In genomic region chr10:77417240-77418102, GRCm38 (mm10) we compare ENCODE assay signal across 8 mouse cellular contexts. TPM values are rescaled to one million over a fixed set of nuclear protein-coding genes. Genes with fewer than 3 reads are reported as not detected.
DNase-seq lines count a peak whose midpoint lies in the region; ATAC-seq and TF ChIP-seq lines count a peak whose summit lies in the region.

No protein-coding gene starts in this region.

- H3K4me2 ChIP-seq in midbrain, embryonic 16.5 days (ENCODE audit: low read length): peak overlapping the region; percentile 90

- H3K4me3 ChIP-seq in kidney, adult 2 months (ENCODE audit: insufficient read depth, low read depth, low read length): peak overlapping the region; percentile 56
- peak overlapping the region; percentile 75 to 88 for H3K4me3 ChIP-seq in ES-E14 (ENCODE audit: insufficient read depth in 1 of 2, low read depth in 1 of 2, low read length in 2 of 2, poor library complexity in 1 of 2, severe bottlenecking in 1 of 2)
- peak overlapping the region; percentile 78 for H3K4me3 ChIP-seq in limb, embryonic 10.5 days
- peak overlapping the region; percentile 85 for H3K4me3 ChIP-seq in midbrain, embryonic 16.5 days (ENCODE audit: low read depth, low read length)

- 1% methylated on average over 69 of the region's 70 CpGs for WGBS in kidney, adult 2 months
- WGBS in limb, embryonic 10.5 days: under 1% methylated on average over 66 of the region's 70 CpGs
- under 1% methylated on average over 69 of the region's 70 CpGs for WGBS in midbrain, embryonic 16.5 days

- peak; percentile 21 for DNase-seq in kidney, adult 2 months
- DNase-seq in kidney, adult 9 months: no peak
- no peak for DNase-seq in ES-E14 (ENCODE audit: low read depth, low spot score)
- DNase-seq in cerebellum, postnatal 25 days: peak; percentile 71 to 75
- peak; percentile 21 for DNase-seq in heart, adult 8-10 months (ENCODE audit: low spot score)
- DNase-seq in limb, embryonic 10.5 days (ENCODE audit: low spot score): peak; percentile 66
- peak; percentile 14 for DNase-seq in thymus, postnatal 25 days

- no peak overlapping the region for H3K27ac ChIP-seq in kidney, adult 2 months (ENCODE audit: insufficient read depth, low read depth, low read length)
- H3K27ac ChIP-seq in ES-E14 (ENCODE audit: insufficient read depth, low read depth, low read length, poor library complexity, severe bottlenecking): no peak overlapping the region
- H3K27ac ChIP-seq in limb, embryonic 10.5 days: peak overlapping the region; percentile 88
- H3K27ac ChIP-seq in midbrain, embryonic 16.5 days (ENCODE audit: low read length): peak overlapping the region; percentile 81

- no peaks in the 10 kb centered on the region for H3K4me1 ChIP-seq in kidney, adult 2 months (ENCODE audit: control insufficient read depth, insufficient read depth, low read length)
- no peaks in the 10 kb centered on the region for H3K4me1 ChIP-seq in ES-E14 (ENCODE audit: control insufficient read depth in 2 of 2, insufficient read depth in 2 of 2, low read length in 2 of 2, poor library complexity in 1 of 2)
- H3K4me1 ChIP-seq in limb, embryonic 10.5 days: peaks cover 31% of the 10 kb centered on the region
- H3K4me1 ChIP-seq in midbrain, embryonic 16.5 days (ENCODE audit: control insufficient read depth, insufficient read depth, low read length): peaks cover 15% of the 10 kb centered on the region

- in situ Hi-C loops in ES-E14 (cut with MboI; ENCODE audit: low sequenced_read_pairs in 2 of 2, unreplicated experiment in 2 of 2): no loop called here

- H3K9me3 ChIP-seq in ES-E14 (ENCODE audit: control insufficient read depth, insufficient read depth, low read depth, low read length): no peaks in the 10 kb centered on the region
- no peaks in the 10 kb centered on the region for H3K9me3 ChIP-seq in limb, embryonic 10.5 days (replicated peaks)
- no peaks in the 10 kb centered on the region for H3K9me3 ChIP-seq in midbrain, embryonic 16.5 days (replicated peaks; ENCODE audit: control insufficient read depth, low read length, poor library complexity, severe bottlenecking)

- no peaks in the 10 kb centered on the region for H3K36me3 ChIP-seq in kidney, adult 2 months (ENCODE audit: control insufficient read depth, insufficient read depth, low read length)
- peaks cover 2% of the 10 kb centered on the region; the same call in 1 of the 2 replicates for H3K36me3 ChIP-seq in ES-E14 (ENCODE audit: control insufficient read depth, insufficient read depth, low read length, poor library complexity, severe bottlenecking)
- no peaks in the 10 kb centered on the region for H3K36me3 ChIP-seq in limb, embryonic 10.5 days
- H3K36me3 ChIP-seq in midbrain, embryonic 16.5 days (ENCODE audit: control insufficient read depth, insufficient read depth, low read length): no peaks in the 10 kb centered on the region

- peak; percentile 84 for ATAC-seq in midbrain, embryonic 16.5 days

- TF ChIP-seq POLR2A in kidney, adult 2 months (IDR thresholded peaks at IDR 0.05; ENCODE audit: low read depth, low read length): no peak

- TF ChIP-seq CTCF in kidney, adult 2 months (conservative IDR thresholded peaks at IDR 0.05; ENCODE audit: insufficient read depth, insufficient read length, low read depth, low read length): no peak

- peak overlapping the region; percentile 77 for H3K9ac ChIP-seq in ES-E14 (ENCODE audit: insufficient read depth, low read depth, low read length, poor library complexity, severe bottlenecking)
- peak overlapping the region; percentile 89 for H3K9ac ChIP-seq in midbrain, embryonic 16.5 days (ENCODE audit: low read depth, low read length)

- H3K27me3 ChIP-seq in kidney, adult 2 months (replicated peaks; ENCODE audit: control insufficient read depth, insufficient read depth, low read length): no peaks in the 10 kb centered on the region
- H3K27me3 ChIP-seq in limb, embryonic 10.5 days (ENCODE audit: low read depth, poor library complexity, severe bottlenecking): peaks cover 30% of the 10 kb centered on the region
- H3K27me3 ChIP-seq in midbrain, embryonic 16.5 days (ENCODE audit: control insufficient read depth, insufficient read depth, low read depth, low read length): peaks cover 7% of the 10 kb centered on the region; the same call in 1 of the 2 replicates

TF ChIP-seq in ES-E14, 5 proteins besides CTCF, POLR2A, EP300 and RAD21:
- TF ChIP-seq MAFK (IDR thresholded peaks at IDR 0.05; ENCODE audit: insufficient read depth, low read depth, low read length): no peak
- TF ChIP-seq HCFC1 (IDR thresholded peaks at IDR 0.05; ENCODE audit: borderline replicate concordance, insufficient read depth, low read length): no peak
- TF ChIP-seq ZC3H11A (IDR thresholded peaks at IDR 0.05; ENCODE audit: borderline replicate concordance, low read depth, low read length): no peak
- no peak for TF ChIP-seq ZNF384 (IDR thresholded peaks at IDR 0.05; ENCODE audit: low read depth, low read length)
- no peak for TF ChIP-seq CHD2 (IDR thresholded peaks at IDR 0.05; ENCODE audit: low read depth, low read length)

RNA-seq across cellular contexts. Expression of gene Adarb1, which starts 0.6 kb away (rescaled TPM):
- polyA plus RNA-seq in kidney, adult 2 months (2012; rRNA removed): 6.2 and 6.6 TPM in 2 replicates
- 6.3 and 9.5 TPM in 2 replicates for total RNA-seq in ES-E14 (2012; rRNA removed)
- 10 to 100 TPM; 12.4 to 17.7 (median 16.4) TPM for total RNA-seq in heart, adult 8-10 months (2022)
- 4.9 and 5.0 TPM in 2 replicates for polyA plus RNA-seq in limb, embryonic 10.5 days (2016; fragmentation: Nextera tagmentation; extraction: Ambion mirVana)
- polyA plus RNA-seq in midbrain, embryonic 16.5 days (2015; fragmentation: Nextera tagmentation; extraction: Ambion mirVana): 16.9 and 18.2 TPM in 2 replicates

Comparison
In these comparisons a context has a peak if more than half of its experiments do, and no peak if none do; other contexts are left out.
1. DNase-seq: peak in kidney, adult 2 months (single experiment), cerebellum, postnatal 25 days (2 of 2), heart, adult 8-10 months (single experiment), limb, embryonic 10.5 days (single experiment) and thymus, postnatal 25 days (single experiment); none in kidney, adult 9 months (single experiment) and ES-E14 (single experiment).
2. H3K27ac ChIP-seq: peak in limb, embryonic 10.5 days (single experiment) and midbrain, embryonic 16.5 days (single experiment); none in kidney, adult 2 months (single experiment) and ES-E14 (single experiment).
3. Peak in every context shown above with its lines, with median percentiles within 50 percentile points of each other: H3K4me3 ChIP-seq.